Mouse (Mus musculus) lung, adult 2 months (tissue): ENCODE data around the gene Snd1.

ENCODE experiments used
- CTCF ChIP-seq: fragments of 200-500 bp; IDR thresholded peaks from 2 replicates; pipeline ENCODE4 v1.5.1; 2011; ENCODE audit warnings: mild to moderate bottlenecking, low read length, control low read depth; ENCODE audit not compliant: insufficient read depth
- POLR2A ChIP-seq: fragments of 200-500 bp; IDR thresholded peaks from 2 replicates; pipeline ENCODE4 v1.6.1; 2011; ENCODE audit warnings: low read depth, mild to moderate bottlenecking, control low read depth, low read length, borderline replicate concordance; ENCODE audit errors: extremely low read depth

- no peak for TF ChIP-seq CTCF
- no peak for TF ChIP-seq POLR2A
These were observed 135.2 kb downstream of the Snd1 start for GRCm38 (mm10) chr6:28610127-28610526.
